Mouse (Mus musculus): Measurements from ENCODE around the gene Gcgr. TPM values are rescaled to one million over a fixed set of nuclear protein-coding genes. Genes with fewer than 3 reads are reported as not detected.

Gcgr gene
- total RNA-seq, 2 experiments from 2014 or later, result 9.6 to 15.7 TPM

Other genes with a start within 250 kb of the Gcgr start
- gene Actg1, start 182.2 kb upstream of the Gcgr start, total RNA-seq (2021), result 100 to 1,000 TPM; 954 to 956 TPM
- gene Fscn2, start 169.2 kb upstream of the Gcgr start, total RNA-seq (2021), result under 1 TPM; 0.15 to 0.45 TPM
- 10 to 100 TPM; 19.5 to 26.4 TPM for gene Faap100, start 151.9 kb upstream of the Gcgr start, total RNA-seq (2021)
- gene Nploc4, start 93.0 kb upstream of the Gcgr start, total RNA-seq (2021), result 10 to 100 TPM; 59.7 to 67.0 TPM
- 1 to 10 TPM in 1 of 2 experiments, under 1 TPM in 1; 0.30 to 2.6 TPM for gene Tspan10, start 88.1 kb upstream of the Gcgr start, total RNA-seq (2021)
- under 1 TPM in 1 of 2 experiments, not detected in 1; 0.94 TPM for gene Pde6g, start 77.2 kb upstream of the Gcgr start, total RNA-seq (2021)
- 10 to 100 TPM; 59.0 to 82.0 TPM for gene Oxld1, start 72.6 kb upstream of the Gcgr start, total RNA-seq (2021)
- 10 to 100 TPM; 16.1 to 18.8 TPM for gene Ccdc137, start 72.6 kb upstream of the Gcgr start, total RNA-seq (2021)
- gene Arl16, start 63.1 kb upstream of the Gcgr start, total RNA-seq (2021), result 10 to 100 TPM; 20.6 to 20.9 TPM
- 100 to 1,000 TPM; 179 to 189 TPM for gene Mrpl12, start 46.1 kb upstream of the Gcgr start, total RNA-seq (2021)
- gene Slc25a10, start 38.9 kb upstream of the Gcgr start, total RNA-seq (2021), result 10 to 100 TPM; 58.5 to 60.9 TPM
- gene Mcrip1, start 19.0 kb downstream of the Gcgr start, total RNA-seq (2021), result 10 to 100 TPM; 60.0 to 62.2 TPM
- 10 to 100 TPM in 1 of 2 experiments, 1 to 10 TPM in 1; 7.1 to 21.8 TPM for gene Ppp1r27, start 20.4 kb downstream of the Gcgr start, total RNA-seq (2021)
- 100 to 1,000 TPM; 424 to 571 TPM for gene P4hb, start 42.6 kb downstream of the Gcgr start, total RNA-seq (2021)
- 100 to 1,000 TPM; 281 to 286 TPM for gene Arhgdia, start 50.9 kb downstream of the Gcgr start, total RNA-seq (2021)
- gene Alyref, start 67.7 kb downstream of the Gcgr start, total RNA-seq (2021), result 100 to 1,000 TPM; 112 to 114 TPM
- gene Anapc11, start 67.7 kb downstream of the Gcgr start, total RNA-seq (2021), result 10 to 100 TPM; 73.1 to 86.4 TPM
- 1 to 10 TPM; 1.0 to 1.3 TPM for gene Npb, start 77.8 kb downstream of the Gcgr start, total RNA-seq (2021)
- 100 to 1,000 TPM; 144 to 150 TPM for gene Pcyt2, start 87.2 kb downstream of the Gcgr start, total RNA-seq (2021)
- gene Sirt7, start 94.5 kb downstream of the Gcgr start, total RNA-seq (2021), result 10 to 100 TPM; 33.2 to 40.3 TPM
- 10 to 100 TPM; 41.1 to 46.5 TPM for gene Mafg, start 102.9 kb downstream of the Gcgr start, total RNA-seq (2021)
- gene Pycr1, start 113.1 kb downstream of the Gcgr start, total RNA-seq (2021), result 1 to 10 TPM; 5.1 to 5.2 TPM
- 1 to 10 TPM; 3.2 to 7.6 TPM for gene Myadml2, start 117.5 kb downstream of the Gcgr start, total RNA-seq (2021)
- gene Notum, start 130.5 kb downstream of the Gcgr start, total RNA-seq (2021), result 10 to 100 TPM; 12.4 to 13.3 TPM
- 10 to 100 TPM; 67.9 to 81.5 TPM for gene Aspscr1, start 142.3 kb downstream of the Gcgr start, total RNA-seq (2021)
- gene Cenpx, start 183.0 kb downstream of the Gcgr start, total RNA-seq (2021), result 10 to 100 TPM; 47.6 to 51.3 TPM
- gene Lrrc45, start 183.2 kb downstream of the Gcgr start, total RNA-seq (2021), result 10 to 100 TPM; 20.0 to 27.4 TPM
- gene Rac3, start 190.8 kb downstream of the Gcgr start, total RNA-seq (2021), result 1 to 10 TPM; 3.8 to 9.5 TPM
- 10 to 100 TPM; 33.0 to 37.3 TPM for gene Dcxr, start 196.6 kb downstream of the Gcgr start, total RNA-seq (2021)
- 10 to 100 TPM in 1 of 2 experiments, 1 to 10 TPM in 1; 9.2 to 17.6 TPM for gene Cbr2, start 201.4 kb downstream of the Gcgr start, total RNA-seq (2021)
- 10 to 100 TPM; 23.9 to 46.6 TPM for gene Hmga1b, start 232.1 kb downstream of the Gcgr start, total RNA-seq (2021)